Mouse (Mus musculus): ENCODE measurements around the gene Atp6v0d1. TPM values are rescaled to one million over a fixed set of nuclear protein-coding genes. Genes with fewer than 3 reads are reported as not detected.

Gene Atp6v0d1
- polyA plus RNA-seq (2015; fragmentation: Nextera tagmentation; extraction: Ambion mirVana), result 57.6 and 67.5 TPM in 2 replicates

DNA sequence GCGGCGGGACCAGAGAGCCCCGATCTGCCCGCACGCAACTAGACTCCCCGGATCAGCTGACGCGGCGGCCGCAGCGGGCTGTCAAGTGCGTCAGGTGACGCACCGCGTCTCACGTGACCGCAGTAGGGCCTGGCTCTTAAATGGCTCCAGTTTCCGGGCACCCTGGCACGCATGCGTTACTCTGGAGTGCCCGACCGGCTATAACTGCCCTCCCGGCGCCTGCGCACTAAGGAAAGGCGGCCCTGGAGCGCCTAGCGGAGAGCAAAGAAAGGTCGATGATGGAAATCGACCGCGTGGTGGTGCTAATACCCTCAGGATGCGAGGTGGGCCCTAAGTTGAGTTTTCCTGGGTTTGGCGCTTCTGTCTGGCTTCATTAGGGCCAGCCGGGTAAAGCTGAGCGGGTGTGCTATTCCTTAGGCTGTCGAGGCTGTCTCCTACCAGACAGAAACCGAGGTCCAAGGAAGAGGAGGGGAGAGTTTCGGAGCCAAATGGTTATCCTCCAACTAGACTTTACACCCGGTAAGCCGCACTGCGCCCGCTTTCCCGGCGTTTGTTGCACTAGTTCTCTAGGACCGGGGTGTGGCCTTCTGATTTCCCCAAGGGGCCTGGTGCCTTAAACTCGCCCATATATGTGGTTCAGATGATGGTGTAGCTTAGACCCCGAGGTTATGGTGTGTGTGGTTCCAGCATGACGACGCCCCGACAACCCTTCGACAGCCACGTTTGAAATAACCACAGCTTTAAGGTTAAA is at the start of gene Atp6v0d1:
Gene Atp6v0d1, minus strand, starts transcription at position 96 of the 751 bp plus-strand sequence.

DNA sequence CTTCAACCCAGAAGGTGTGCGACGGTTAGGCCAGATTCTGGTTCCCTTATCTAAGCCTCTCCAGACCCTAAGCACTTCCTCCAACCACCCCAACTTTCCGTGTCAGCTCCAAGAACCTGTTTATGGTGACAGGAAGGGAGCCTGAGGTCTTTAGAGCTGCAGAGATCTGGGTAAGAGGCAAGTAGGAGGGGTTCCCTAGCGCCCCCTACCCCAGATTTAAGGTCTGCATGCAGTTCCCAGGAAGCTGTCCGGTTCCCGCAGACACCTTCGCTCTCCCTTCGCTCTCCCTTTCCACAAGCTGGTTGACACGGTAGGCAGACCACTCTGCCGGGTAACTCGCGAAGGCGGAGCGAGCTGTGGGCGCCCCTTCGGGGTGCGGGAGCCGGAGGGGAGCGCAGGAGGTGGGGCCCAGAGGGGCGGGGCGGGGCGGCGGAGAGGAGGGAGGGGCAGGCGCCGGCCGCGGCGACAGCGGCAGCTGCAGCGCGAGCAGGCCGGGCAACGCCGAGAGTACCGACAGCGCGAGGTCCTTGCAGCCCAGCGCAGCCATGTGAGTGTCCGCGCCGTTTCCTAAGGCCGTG is 39.0 kb upstream of the Atp6v0d1 start, which contains the start of gene Ripor1:
Gene Ripor1, plus strand, starts transcription at position 452 of the 578 bp plus-strand sequence.

GRCm38 (mm10) chr8:105518436-105519313 is 47.2 kb downstream of the Atp6v0d1 start, which contains the start of gene Hsd11b2:
Hsd11b2 (plus strand) TSS chr8:105518755.

DNA sequence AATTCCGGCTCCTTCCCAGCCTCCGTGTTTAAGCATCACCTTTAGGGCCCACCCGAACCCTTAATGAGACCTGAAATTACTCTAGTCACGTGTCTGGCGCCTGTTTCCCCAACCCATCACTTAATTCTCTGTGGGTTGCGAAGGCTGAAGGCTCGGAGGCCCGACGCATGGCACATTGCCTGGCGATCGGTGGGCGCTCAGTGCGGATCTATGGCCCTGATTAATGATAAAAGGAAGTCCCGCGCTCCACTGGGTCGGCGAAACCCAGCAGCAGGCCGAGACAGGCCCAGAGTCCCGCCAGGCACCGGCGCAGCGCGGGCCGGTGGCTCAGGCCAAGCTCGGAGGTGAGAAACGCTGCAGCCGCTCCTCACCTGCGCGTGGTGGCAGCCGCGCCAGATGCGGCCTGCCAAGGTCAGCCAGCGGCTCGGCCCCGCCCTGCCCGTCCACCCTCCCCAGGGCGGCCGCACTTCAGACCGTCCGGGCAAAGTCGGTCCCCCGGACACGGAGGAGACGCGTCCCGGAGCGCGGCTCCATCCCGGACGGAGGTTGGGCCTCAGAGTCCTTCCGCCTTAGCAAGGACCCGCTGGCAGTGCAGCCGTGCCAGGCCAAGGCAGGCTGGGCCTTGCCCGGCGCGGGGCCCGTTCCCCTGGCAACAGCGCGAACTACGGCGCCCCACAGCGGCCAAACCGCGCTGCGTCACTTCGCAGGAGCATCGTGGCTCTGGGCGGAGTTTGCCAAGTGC is 69.2 kb downstream of the Atp6v0d1 start, which contains the start of gene Zdhhc1:
Gene Zdhhc1, minus strand, starts transcription at position 464 of the 742 bp plus-strand sequence.

MicroRNAs within 50 kb of the gene (microRNA counts, 519-probe panel; counts per million panel counts)
- microRNA mmu-miR-1966, result 296 counts per million, percentile 58 among the panel's probes with 10 or more counts

Small RNA genes within 50 kb of the gene (microRNA-seq; reads per million reads assigned to microRNA genes)
- 0.20 to 0.21 reads per million in 2 experiments for gene Mir1966

Other genes with a start within 250 kb of the Atp6v0d1 start
- 2.5 and 2.8 TPM in 2 replicates for gene Lrrc29, start 239.8 kb downstream of the Atp6v0d1 start, polyA plus RNA-seq (2015; fragmentation: Nextera tagmentation; extraction: Ambion mirVana)
- gene Tmem208, start 239.7 kb downstream of the Atp6v0d1 start, polyA plus RNA-seq (2015; fragmentation: Nextera tagmentation; extraction: Ambion mirVana), result 70.3 and 73.5 TPM in 2 replicates
- 0.82 and 1.1 TPM in 2 replicates for gene Fhod1, start 218.1 kb downstream of the Atp6v0d1 start, polyA plus RNA-seq (2015; fragmentation: Nextera tagmentation; extraction: Ambion mirVana)
- gene Slc9a5, start 217.2 kb downstream of the Atp6v0d1 start, polyA plus RNA-seq (2015; fragmentation: Nextera tagmentation; extraction: Ambion mirVana), result 0.45 and 0.52 TPM in 2 replicates
- 0.12 and 0.18 TPM in 2 replicates for gene Plekhg4, start 192.8 kb downstream of the Atp6v0d1 start, polyA plus RNA-seq (2015; fragmentation: Nextera tagmentation; extraction: Ambion mirVana)
- 0.29 TPM in 1 of 2 replicates, not detected in the other for gene Kctd19, start 152.5 kb downstream of the Atp6v0d1 start, polyA plus RNA-seq (2015; fragmentation: Nextera tagmentation; extraction: Ambion mirVana)
- gene Lrrc36, start 152.5 kb downstream of the Atp6v0d1 start, polyA plus RNA-seq (2015; fragmentation: Nextera tagmentation; extraction: Ambion mirVana), result 0.94 and 1.2 TPM in 2 replicates
- gene Tppp3, start 94.5 kb downstream of the Atp6v0d1 start, polyA plus RNA-seq (2015; fragmentation: Nextera tagmentation; extraction: Ambion mirVana), result 630 and 718 TPM in 2 replicates
- 22.4 and 24.2 TPM in 2 replicates for gene Zdhhc1, start 69.1 kb downstream of the Atp6v0d1 start, polyA plus RNA-seq (2015; fragmentation: Nextera tagmentation; extraction: Ambion mirVana)
- 6.9 TPM in 2 replicates for gene Hsd11b2, start 47.3 kb downstream of the Atp6v0d1 start, polyA plus RNA-seq (2015; fragmentation: Nextera tagmentation; extraction: Ambion mirVana)
- 15.6 and 18.2 TPM in 2 replicates for gene Ripor1, start 39.2 kb upstream of the Atp6v0d1 start, polyA plus RNA-seq (2015; fragmentation: Nextera tagmentation; extraction: Ambion mirVana)
- 40.0 and 44.9 TPM in 2 replicates for gene Ctcf, start 70.5 kb upstream of the Atp6v0d1 start, polyA plus RNA-seq (2015; fragmentation: Nextera tagmentation; extraction: Ambion mirVana)
- gene Agrp, start 71.3 kb upstream of the Atp6v0d1 start, polyA plus RNA-seq (2015; fragmentation: Nextera tagmentation; extraction: Ambion mirVana), result 0.27 and 0.62 TPM in 2 replicates
- gene Carmil2, start 120.2 kb upstream of the Atp6v0d1 start, polyA plus RNA-seq (2015; fragmentation: Nextera tagmentation; extraction: Ambion mirVana), result 0.04 and 0.10 TPM in 2 replicates
- 24.6 and 25.1 TPM in 2 replicates for gene Acd, start 135.1 kb upstream of the Atp6v0d1 start, polyA plus RNA-seq (2015; fragmentation: Nextera tagmentation; extraction: Ambion mirVana)
- 11.9 and 12.2 TPM in 2 replicates for gene Pard6a, start 135.1 kb upstream of the Atp6v0d1 start, polyA plus RNA-seq (2015; fragmentation: Nextera tagmentation; extraction: Ambion mirVana)
- not detected in 2 replicates for gene 4933405L10Rik, start 141.6 kb upstream of the Atp6v0d1 start, polyA plus RNA-seq (2015; fragmentation: Nextera tagmentation; extraction: Ambion mirVana)
- gene Enkd1, start 142.2 kb upstream of the Atp6v0d1 start, polyA plus RNA-seq (2015; fragmentation: Nextera tagmentation; extraction: Ambion mirVana), result 3.2 and 3.8 TPM in 2 replicates
- gene Gfod2, start 192.6 kb upstream of the Atp6v0d1 start, polyA plus RNA-seq (2015; fragmentation: Nextera tagmentation; extraction: Ambion mirVana), result 5.0 and 7.8 TPM in 2 replicates

Data from skeletal muscle tissue, postnatal 0 days (tissue).